Mouse (Mus musculus) liver, adult 2 months (tissue): Measurements from ENCODE around the gene Olfr305.

ENCODE experiments used
- CTCF ChIP-seq: fragments of 200-500 bp; IDR thresholded peaks from 2 replicates; pipeline ENCODE4 v1.5.1; 2011; ENCODE audit warnings: low read depth, low read length, control low read depth
- POLR2A ChIP-seq: fragments of 200-500 bp; IDR thresholded peaks from 2 replicates; pipeline ENCODE4 v1.6.1; 2011; ENCODE audit warnings: low read length, control low read depth; ENCODE audit not compliant: insufficient read depth; ENCODE audit errors: extremely low read depth

- no peak for TF ChIP-seq POLR2A
- TF ChIP-seq CTCF: no peak
These were observed 31.0 kb upstream of the Olfr305 start, which contains the start of gene Olfr303 for GRCm38 (mm10) chr7:86397689-86398088.
